In genomic region chr8:93642770-93643169, GRCm38 (mm10) we compare ENCODE assay signal across 21 mouse cellular contexts.
"Had no signal": no experiment of that assay in that cellular context is flagged by ENCODE, and none has a peak within 500 bp of the region (broad histone marks: within the 10 kb centered on the region; RNA-seq: fewer than 3 reads in every experiment).

No protein-coding gene starts in this region.

- H3K9me3 ChIP-seq: kidney, embryonic 15.5 days; limb, embryonic 10.5 days; limb, embryonic 13.5 days; liver, embryonic 12.5 days; liver, embryonic 15.5 days; lung, embryonic 15.5 days; midbrain, embryonic 10.5 days; midbrain, embryonic 13.5 days; stomach, embryonic 15.5 days had no signal

- DNase-seq: kidney, adult 8-10 months; kidney, postnatal 10 days; kidney, postnatal 36 days; liver; lung, adult 18-20 months; lung, postnatal 10 days; lung, postnatal 36 days; retina, postnatal 1 day; spleen, adult 18-20 months; thymus, postnatal 25 days had no signal

- H3K4me2 ChIP-seq: kidney, embryonic 15.5 days; limb, embryonic 13.5 days; liver, embryonic 12.5 days; liver, embryonic 15.5 days; lung, embryonic 15.5 days; midbrain, embryonic 13.5 days; stomach, embryonic 15.5 days had no signal

- H3K9ac ChIP-seq: kidney, embryonic 15.5 days; limb, embryonic 13.5 days; liver, embryonic 12.5 days; liver, embryonic 15.5 days; lung, embryonic 15.5 days; midbrain, embryonic 13.5 days; stomach, embryonic 15.5 days had no signal

- ATAC-seq: liver, embryonic 12.5 days; midbrain, embryonic 13.5 days had no signal

- H3K27ac ChIP-seq: kidney, embryonic 15.5 days; left cerebral cortex, adult 2 months; limb, embryonic 10.5 days; limb, embryonic 13.5 days; liver, embryonic 12.5 days; liver, embryonic 15.5 days; lung, embryonic 15.5 days; midbrain, embryonic 10.5 days; midbrain, embryonic 13.5 days; stomach, embryonic 15.5 days had no signal

- H3K27me3 ChIP-seq: kidney, embryonic 15.5 days; limb, embryonic 13.5 days; liver, embryonic 12.5 days; liver, embryonic 15.5 days; megakaryocyte, embryonic 14.5 days; midbrain, embryonic 13.5 days; stomach, embryonic 15.5 days had no signal

- H3K36me3 ChIP-seq: kidney, embryonic 15.5 days; limb, embryonic 10.5 days; limb, embryonic 13.5 days; liver, embryonic 12.5 days; liver, embryonic 15.5 days; lung, embryonic 15.5 days; midbrain, embryonic 10.5 days; midbrain, embryonic 13.5 days; stomach, embryonic 15.5 days had no signal

- H3K4me1 ChIP-seq: kidney, embryonic 15.5 days; limb, embryonic 10.5 days; limb, embryonic 13.5 days; liver, embryonic 12.5 days; liver, embryonic 15.5 days; lung, embryonic 15.5 days; megakaryocyte, embryonic 14.5 days; midbrain, embryonic 10.5 days; stomach, embryonic 15.5 days had no signal

- H3K4me3 ChIP-seq: kidney, embryonic 15.5 days; left cerebral cortex, adult 2 months; limb, embryonic 10.5 days; limb, embryonic 13.5 days; liver, embryonic 12.5 days; liver, embryonic 15.5 days; lung, embryonic 15.5 days; megakaryocyte, embryonic 14.5 days; midbrain, embryonic 10.5 days; midbrain, embryonic 13.5 days; stomach, embryonic 15.5 days had no signal
